Mouse (Mus musculus) right cerebral cortex, postnatal 14 days (tissue): ENCODE data around the gene Cyp4f18.
"Not testable (repeated sequence)": the region's sequence is repeated elsewhere in the genome, so short reads cannot be mapped to it uniquely, and the experiment has no call there.

Source experiments
- DNase-seq: peaks from one replicate; pipeline ENCODE4 v3.0.0; 2022

Cyp4f18 gene

DNA sequence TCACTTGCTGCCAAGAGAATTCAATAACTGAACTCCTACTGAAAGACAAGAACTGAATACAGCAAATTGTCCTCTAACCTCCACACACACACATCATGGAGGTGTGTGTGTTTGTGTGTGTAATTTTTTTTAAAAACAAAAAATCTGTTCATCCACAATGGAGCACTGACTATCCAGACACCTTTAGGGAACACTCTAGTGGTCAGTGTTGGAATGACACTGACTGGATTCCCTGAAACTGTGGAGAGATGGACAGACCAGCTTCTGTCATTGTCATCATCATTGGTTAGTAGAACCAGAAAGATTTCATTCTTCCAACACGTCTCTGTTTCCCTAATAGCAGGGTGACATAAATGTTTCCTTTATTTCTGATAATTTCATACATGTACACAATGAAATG is 37.5 kb downstream of the Cyp4f18 start:
- no peak for DNase-seq

DNA sequence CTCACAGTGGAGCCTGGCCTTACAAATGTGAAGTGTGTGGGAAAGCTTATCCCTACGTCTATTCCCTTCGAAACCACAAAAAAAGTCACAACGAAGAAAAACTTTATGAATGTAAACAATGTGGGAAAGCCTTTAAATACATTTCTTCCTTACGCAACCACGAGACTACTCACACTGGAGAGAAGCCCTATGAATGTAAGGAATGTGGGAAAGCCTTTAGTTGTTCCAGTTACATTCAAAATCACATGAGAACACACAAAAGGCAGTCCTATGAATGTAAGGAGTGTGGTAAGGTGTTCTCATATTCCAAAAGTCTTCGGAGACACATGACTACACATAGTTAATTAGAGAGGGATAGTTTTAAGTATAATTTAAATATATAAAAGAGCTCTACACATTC is 40.8 kb downstream of the Cyp4f18 start:
- no peak for DNase-seq

DNA sequence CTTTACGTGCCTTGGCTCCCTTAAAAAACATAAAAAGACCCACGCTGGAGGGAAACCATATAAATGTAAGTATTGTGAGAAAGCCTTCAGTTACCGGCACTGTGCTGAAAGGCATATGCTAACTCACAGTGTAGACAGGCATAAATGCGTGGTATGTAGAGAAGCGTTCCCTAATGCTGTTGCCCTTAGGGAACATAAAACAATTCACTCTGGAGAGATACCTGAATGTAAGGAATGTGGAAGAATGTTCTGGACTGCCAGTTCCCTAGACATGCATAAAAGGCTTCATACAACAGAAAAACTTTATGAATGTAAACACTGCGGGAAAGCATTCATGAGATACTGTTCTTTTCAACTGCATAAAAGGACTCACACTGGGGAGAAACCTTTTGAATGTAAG is 41.3 kb downstream of the Cyp4f18 start:
- DNase-seq: no peak

DNA sequence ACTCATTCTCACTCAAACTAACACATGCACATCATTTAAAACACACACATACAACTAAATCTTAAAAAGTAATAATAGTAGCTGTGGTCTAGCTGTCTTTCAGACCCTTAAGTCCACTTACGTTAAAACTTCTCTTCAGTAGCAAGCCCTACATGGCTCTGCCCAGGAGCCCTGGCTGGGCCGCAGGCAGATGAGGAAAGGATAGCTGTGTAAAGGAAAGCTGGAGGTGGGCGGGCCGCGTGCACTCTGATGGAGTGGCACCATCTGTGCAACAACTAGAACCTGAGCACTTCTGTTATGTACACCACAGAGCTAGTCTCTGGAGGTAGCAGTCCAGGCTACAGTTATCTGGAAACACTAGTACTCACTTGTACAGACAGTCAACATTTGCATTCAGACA is 42.2 kb downstream of the Cyp4f18 start:
- no peak for DNase-seq

DNA sequence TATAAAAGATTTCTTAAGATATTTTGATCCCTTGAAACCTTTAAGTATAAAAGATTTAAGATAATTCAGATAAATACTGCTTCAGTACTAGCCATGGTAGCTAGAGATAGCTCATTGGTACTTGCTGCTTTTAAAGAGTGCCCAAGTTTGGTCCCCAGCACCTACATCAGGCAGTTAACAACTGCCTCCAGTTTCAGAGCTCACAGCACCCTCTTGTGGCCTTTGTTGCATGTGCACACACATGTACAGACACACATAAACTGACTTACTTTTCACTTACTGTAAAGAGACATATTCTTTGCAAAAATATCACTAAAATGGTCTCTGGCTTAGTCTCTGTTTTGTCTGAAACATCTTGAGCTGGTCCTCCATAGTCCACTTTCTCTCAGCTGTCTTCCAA is 43.0 kb downstream of the Cyp4f18 start:
- DNase-seq: no peak

DNA sequence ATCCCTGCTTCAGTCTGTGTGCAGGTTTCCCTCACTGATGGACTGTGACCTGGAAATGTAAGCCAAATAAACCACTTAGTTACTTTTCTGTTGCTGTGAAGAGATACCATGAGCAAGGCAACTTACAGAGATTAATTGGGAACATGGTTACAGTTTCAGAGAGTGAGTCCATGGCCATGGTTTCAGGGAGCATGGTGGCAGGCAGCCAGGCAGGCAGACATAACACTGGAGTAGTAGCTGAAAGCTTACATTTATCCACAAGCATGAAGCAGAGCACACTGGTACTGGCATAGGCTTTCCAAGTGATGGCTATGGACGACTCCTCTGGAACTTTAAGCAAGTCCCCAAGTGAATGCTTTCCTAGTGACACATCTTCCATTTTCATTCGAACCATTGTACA is 44.3 kb downstream of the Cyp4f18 start:
- no peak for DNase-seq

DNA sequence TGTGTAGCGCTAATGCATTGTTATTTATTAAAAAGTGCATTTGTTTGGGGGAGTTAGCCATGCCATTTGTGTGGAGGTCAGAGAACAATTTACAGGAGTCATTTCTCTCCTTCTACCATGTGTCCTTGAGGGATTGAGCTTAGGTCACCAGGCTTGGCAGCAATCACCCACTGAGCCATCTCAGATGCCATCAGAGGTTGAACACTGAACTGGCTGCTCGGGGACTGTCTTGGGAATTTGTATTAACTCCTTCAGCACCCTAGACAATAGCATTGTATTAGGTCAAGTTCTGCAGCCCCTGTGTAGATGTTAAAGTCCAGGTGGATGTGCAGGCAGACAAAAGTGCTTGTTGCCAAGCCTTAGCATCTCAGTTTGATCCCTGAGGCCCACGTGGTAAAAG is 45.4 kb downstream of the Cyp4f18 start:
- no peak for DNase-seq

DNA sequence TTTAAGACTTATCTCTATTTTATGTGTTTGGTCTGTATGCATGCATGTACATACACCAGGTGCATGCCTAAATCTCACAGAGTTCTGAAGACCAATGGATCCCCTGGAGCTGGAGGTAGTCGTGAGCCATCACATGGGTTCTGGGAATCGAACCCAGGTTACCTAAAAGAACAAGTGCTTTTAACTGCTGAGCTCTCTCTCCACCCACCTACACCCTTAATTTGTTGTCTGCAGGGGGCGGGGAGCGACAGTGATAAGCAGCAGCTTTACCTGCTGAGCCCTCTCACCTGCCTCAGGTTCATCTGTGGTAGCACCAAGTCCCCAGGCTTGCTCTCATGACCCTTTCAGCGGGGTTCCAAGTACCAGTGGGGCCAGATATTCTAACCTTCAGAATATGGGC is 47.6 kb downstream of the Cyp4f18 start:
- DNase-seq: no peak

DNA sequence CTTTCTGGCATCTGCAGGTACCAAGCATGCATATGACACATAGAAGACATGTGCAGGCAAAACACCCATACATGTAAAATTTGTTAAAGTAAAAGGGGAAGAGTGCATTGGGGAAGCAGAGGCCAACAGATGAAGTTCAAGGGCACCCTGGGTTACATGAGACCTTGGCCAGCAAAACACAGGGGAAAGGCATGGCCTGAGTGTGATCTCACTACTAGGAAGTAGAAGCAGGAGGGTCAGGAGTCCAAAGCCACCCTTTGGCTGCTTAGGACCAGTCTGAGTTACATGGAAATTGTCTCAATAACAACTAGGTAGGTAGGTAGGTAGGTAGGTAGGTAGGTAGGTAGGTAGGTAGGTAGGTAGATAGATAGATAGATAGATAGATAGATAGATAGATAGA is 48.9 kb downstream of the Cyp4f18 start:
- no peak for DNase-seq

DNA sequence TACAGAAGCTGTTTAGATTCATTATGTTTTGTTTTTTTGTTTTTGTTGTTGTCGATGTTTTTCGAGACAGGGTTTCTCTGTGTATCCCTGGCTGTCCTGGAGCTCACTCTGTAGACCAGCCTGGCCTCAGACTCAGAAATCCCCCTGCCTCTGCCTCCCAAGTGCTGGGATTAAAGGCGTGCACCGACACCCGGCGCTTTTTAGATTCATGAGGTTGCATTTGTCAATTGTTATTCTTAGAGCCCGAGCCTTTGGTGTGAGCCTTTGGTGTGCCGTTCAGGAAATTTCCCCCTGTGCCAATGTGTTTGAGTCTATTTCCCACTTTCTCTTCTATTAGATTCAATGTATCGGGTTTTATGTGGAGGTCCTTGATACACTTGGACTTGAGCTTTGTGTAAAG is 54.8 kb downstream of the Cyp4f18 start:
- no peak for DNase-seq

DNA sequence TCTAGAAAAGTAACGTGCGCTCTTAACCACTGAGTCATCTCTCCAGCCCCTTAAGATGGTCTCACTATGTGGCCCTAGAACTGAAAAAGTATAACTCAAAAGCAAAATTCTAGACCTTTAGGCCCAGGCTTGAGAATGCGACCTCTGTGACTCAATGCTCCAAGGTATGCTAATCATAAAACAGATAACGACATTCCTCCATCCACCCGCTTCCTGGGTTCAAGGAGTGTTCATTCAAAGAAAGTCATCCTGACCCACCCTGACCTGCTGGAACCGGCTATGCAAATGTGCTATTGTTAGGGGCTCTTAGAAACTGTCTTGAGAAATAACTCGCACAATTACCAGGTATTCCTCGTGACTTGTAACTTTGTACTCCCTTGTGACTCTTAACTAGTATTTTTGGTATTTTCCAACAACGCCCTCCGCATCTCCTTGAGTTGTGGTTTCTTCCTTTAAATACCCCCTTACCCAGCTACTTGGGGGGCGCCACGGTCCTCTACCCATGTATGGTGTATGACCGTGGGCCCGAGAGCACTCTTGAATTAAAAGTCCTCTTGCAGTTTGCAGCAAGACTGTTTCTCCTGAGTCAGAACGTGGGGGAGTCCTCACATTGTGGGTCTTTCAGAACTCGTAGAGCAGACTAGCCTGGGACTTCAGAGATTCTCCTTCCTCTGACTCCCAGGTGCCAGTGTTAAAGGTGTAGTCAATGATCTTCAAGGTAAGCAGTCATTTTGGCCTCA is 56.3 kb downstream of the Cyp4f18 start:
- DNase-seq: not testable (repeated sequence)

DNA sequence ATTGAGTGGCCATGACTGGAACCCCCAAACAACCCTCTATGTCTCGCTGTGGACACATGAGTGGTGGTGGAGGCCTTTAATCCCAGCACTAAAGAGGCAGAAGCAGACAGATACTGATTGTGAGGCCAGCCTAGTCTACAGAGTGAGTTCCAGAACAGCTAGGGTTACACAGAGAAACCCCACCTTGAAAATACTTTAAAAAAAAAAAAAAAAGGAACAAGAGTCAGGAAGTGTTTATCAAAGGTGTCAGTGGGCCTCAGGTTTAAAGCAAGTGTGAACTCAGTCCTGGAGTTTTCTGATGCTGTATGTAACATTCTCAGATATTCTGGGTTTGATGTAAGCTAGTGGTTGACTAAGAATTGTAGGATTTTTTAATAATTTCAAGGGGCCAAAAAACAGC is 56.9 kb downstream of the Cyp4f18 start:
- no peak for DNase-seq

DNA sequence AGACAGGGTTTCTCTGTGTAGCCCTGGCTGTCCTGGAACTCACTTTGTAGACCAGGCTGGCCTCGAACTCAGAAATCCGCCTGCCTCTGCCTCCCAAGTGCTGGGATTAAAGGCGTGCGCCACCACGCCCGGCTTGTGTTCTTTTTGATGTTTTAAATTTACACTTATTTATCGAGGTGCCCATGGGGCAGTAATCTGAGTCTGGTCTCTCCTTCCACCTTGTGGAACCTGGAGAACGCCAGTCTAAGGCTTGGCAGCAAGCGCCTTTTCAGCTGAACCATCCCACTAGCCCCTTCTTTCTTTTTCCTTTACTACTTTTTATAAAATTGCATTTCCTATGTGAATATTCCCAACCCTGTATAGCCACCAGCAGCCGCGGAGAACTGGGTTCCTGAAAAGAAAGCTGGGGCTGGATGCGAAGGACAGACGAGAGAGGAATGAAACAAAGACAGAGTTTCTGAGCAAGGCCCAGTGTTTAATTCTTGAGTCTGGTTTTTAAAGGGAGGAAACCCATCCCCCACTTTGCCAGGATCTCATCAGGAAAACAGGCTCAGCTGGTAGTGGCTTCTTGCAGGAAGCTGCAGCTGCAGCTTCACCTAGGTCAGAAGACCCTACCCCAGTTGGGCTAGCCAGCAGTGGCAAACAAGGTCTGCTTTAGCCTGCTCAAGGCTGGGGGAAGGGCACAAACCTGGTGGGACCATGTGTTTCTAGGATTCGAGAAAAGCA is 57.8 kb downstream of the Cyp4f18 start:
- DNase-seq: no peak

DNA sequence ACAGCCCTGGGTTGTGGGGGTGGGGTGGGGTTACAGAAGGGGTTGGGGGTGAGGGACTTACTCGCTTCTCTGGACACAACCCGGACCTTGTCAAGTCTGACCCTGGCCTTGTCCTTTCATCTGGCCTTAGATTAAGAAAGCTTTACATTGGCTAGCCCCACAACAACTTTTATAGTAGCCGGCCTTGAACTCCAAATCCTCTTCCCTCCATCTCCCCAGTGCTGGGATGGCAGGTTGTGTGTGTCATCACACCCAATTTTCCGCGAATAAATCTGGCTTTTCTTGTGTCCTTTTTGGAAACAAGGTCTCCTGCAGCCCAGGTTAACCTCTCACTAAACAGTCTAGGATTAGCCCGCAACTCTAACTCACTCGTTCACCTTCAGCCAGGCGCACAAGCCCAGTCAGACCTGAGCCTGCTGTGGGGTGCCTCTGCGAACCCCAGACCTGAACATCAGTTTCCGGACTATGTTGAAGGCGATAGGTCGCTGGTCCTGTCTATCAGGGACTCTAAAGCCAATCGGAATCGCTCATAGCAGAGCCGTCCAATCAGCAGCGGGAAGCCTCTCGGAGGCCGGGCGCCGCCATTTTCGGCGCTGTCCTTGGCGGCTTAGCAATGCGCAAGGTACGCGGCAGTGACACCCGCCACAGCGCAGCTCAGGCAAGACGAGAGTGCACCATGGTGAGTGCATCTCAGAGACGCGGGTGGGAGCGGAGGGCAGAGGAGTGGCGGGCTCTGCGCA is 58.8 kb downstream of the Cyp4f18 start, which contains the start of gene Zfp961:
Zfp961 (plus strand) TSS at position 557 of the 740 bp plus-strand sequence.
- peak; percentile 99 for DNase-seq

DNA sequence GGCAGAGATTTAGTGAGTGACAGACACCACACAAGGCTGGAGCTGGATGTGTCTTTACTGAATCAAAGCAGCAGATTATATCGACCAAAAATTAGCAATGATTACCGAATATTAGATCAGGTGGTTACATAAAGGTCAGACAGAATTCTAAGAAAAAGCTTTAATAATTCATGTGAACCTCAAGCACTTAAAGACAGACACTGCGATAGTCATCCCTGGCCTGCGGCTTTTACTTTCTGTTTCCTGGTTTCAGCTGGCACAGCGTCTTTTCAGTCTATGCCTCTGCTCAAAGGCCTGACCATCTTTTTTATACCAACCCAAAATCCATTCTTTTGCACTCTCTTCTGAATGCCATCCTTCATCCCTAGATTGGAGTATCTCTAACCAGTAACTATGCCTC is 60.8 kb downstream of the Cyp4f18 start:
- DNase-seq: no peak

DNA sequence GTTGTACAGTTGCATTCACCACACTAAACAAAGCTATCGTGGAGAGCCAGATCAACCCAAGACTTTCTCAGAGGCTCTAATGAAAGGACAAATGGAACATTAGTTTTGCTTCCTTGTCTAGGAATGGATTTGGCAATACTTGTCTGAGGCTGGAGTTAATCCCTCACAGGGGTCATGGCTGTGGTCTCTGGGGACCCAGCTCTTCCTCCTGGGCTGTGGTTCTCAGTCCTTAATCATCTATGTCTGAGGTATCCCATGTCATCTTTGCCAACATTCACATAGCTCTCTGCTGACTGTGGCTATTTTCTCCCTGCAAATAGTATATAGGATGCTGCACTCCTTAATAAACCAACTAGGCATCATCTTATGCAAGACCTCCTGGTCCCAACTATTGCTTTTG is 67.7 kb downstream of the Cyp4f18 start:
- DNase-seq: no peak

DNA sequence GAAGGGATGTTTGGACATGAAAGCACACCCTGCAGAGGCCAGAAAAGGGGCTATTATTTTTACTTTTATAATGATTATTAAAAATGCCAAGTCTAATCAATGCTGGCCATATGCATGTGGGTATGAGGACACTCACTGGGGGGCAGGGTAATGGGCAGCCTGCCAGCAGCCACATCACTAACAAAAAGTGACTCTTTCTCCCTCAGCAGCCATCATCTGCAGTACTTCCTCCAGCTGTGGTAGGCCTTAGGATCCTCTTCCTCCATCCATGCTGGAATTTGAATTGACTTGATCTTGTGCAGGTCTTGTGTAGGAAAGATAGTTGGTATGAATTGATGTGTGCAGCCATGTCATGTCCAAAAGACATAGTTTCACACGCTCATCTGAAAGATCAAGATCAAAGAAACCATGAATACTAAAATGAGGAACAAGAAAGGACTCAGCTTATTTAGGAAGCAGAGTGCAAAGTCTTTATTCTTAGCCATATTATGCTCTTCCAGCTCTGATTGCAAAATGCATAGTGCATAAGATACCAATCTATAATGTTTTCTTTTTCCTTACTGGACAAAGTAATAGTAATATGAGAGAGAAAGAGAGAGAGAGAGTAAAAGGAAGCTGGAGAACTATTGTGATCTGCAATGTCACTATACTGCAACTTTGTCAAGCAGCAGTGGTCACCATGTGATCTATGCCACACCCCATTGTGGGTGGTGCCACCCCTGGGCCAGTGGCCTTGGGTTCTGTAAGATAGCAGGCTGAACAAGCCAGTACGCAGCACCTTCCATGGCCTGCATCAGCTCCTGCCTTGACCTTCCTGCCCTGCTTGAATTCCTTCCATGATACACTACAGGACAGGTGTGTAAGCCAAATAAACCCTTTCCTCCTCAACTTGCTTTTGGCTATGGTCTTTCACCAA is 68.9 kb downstream of the Cyp4f18 start:
- no peak for DNase-seq
